Mouse (Mus musculus): ENCODE data around the gene Olfr791. TPM values are rescaled to one million over a fixed set of nuclear protein-coding genes. Genes with fewer than 3 reads are reported as not detected.

Gene Olfr791
- not detected in 2 replicates for polyA plus RNA-seq (2012; rRNA removed)

DNA sequence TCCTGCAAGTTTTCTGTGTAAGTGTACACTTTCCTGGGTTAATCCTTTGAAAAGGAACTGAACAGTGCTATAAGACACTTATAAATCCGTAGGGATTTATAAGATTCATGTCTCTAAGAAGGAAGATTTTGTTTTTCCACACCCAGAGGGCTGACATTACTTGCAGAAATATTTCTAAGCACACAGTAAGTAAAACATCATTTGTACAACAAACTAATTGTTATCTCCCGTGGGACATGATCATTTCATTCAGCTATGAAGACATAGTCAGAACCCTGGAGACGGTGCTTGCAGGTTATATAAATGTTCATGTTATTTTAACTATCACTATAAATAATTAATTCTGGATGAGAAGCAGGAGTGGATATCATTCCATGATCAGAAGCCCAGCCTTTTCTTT lies at the start of gene Olfr791:
TSS of gene Olfr791 (plus strand) at position 301 of the 400 bp plus-strand sequence.
- DNase-seq (ENCODE audit: extremely low spot score in 1 of 2, low spot score in 1 of 2): no peak

DNA sequence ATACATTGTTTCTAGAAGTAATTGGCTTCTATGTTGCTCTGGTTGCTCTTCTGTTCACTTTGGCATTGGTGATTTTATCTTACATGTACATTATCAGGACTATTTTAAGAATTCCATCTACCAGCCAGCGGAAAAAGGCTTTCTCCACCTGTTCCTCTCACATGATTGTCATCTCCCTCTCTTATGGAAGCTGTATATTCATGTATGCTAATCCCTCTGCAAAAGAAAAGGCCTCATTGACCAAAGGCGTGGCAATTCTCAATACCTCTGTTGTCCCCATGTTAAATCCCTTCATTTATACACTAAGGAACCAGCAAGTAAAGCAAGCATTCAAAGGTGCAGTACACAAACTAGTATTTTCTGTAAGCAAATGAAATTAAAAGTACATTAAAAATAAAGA lies 48.3 kb upstream of the Olfr791 start:
- no peak for DNase-seq (ENCODE audit: extremely low spot score in 1 of 2, low spot score in 1 of 2)

GRCm38 (mm10) chr10:129473723-129474122 lies 47.9 kb upstream of the Olfr791 start:
- no peak for DNase-seq (ENCODE audit: extremely low spot score in 1 of 2, low spot score in 1 of 2)

- DNase-seq (ENCODE audit: extremely low spot score in 1 of 2, low spot score in 1 of 2): no peak
Measured at GRCm38 (mm10) chr10:129484452-129484851, 37.1 kb upstream of the Olfr791 start, which contains the start of gene Olfr789. Gene Olfr789, plus strand, starts transcription at chr10:129484752.

GRCm38 (mm10) chr10:129490101-129490500 lies 31.5 kb upstream of the Olfr791 start:
- DNase-seq (ENCODE audit: extremely low spot score in 1 of 2, low spot score in 1 of 2): peak; percentile 42 to 68

- no peak for DNase-seq (ENCODE audit: extremely low spot score in 1 of 2, low spot score in 1 of 2)
Measured at GRCm38 (mm10) chr10:129498192-129498591, 23.4 kb upstream of the Olfr791 start, which contains the start of gene Olfr790. Gene Olfr790, plus strand, starts transcription at chr10:129498492.

- no peak for DNase-seq (ENCODE audit: extremely low spot score in 1 of 2, low spot score in 1 of 2)
Measured at GRCm38 (mm10) chr10:129538862-129539261, 17.3 kb downstream of the Olfr791 start, which contains the start of gene Olfr792. Gene Olfr792, plus strand, starts transcription at chr10:129539162.

DNA sequence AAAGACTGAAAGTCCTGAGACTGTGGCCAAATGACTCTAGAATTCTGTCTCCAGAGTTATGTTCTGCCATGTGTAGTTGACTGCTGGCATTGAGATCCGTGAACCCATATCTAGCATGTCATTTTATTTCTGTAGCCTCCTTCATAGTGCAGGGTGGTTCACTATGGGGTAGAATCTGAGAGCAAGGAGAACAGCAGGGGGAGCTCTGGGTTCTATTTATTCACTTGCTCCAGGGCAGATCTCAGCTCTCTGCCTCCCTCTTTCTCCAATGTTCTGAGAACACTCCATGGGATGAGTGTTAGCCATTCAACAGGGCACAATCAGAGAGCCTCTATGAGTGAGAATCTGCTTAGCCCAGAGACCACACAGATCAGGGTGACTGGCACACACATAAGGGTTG lies 27.8 kb downstream of the Olfr791 start:
- DNase-seq (ENCODE audit: extremely low spot score in 1 of 2, low spot score in 1 of 2): peak; percentile 3 to 46

DNA sequence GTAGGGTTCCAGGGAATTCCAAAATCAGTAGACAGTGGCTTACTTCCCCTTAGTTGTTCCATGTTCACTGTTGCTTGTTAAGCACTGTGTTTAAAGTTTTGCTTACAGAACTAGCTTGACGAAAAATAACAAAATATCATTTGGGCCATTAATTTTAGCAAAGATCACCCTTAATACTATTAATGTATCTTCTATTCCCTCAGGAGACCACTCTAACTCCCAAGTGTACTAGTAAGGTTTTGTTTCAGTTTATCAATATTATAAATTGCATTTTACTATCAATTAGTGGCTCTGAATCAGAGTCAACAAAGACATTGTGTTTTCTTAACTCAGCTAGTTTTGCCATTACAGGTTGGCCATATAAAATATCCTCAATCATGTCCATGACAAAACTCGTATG lies 45.8 kb downstream of the Olfr791 start, which contains the start of gene Olfr794:
TSS of gene Olfr794 (plus strand) at position 301 of the 400 bp plus-strand sequence.
- no peak for DNase-seq (ENCODE audit: extremely low spot score in 1 of 2, low spot score in 1 of 2)

GRCm38 (mm10) chr10:129577066-129577465 lies 55.5 kb downstream of the Olfr791 start:
- DNase-seq (ENCODE audit: extremely low spot score in 1 of 2, low spot score in 1 of 2): no peak

Other genes with a start within 250 kb of the Olfr791 start
- gene Olfr780, start 203.7 kb upstream of the Olfr791 start, polyA plus RNA-seq (2012; rRNA removed): not detected in 2 replicates
- gene Olfr781, start 192.9 kb upstream of the Olfr791 start, polyA plus RNA-seq (2012; rRNA removed): not detected in 2 replicates
- gene Olfr782, start 172.9 kb upstream of the Olfr791 start, polyA plus RNA-seq (2012; rRNA removed): not detected in 2 replicates
- gene Olfr784, start 137.7 kb upstream of the Olfr791 start, polyA plus RNA-seq (2012; rRNA removed): 0.08 and 0.17 TPM in 2 replicates
- not detected in 2 replicates for gene Olfr785, start 116.4 kb upstream of the Olfr791 start, polyA plus RNA-seq (2012; rRNA removed)
- gene Olfr786, start 94.5 kb upstream of the Olfr791 start, polyA plus RNA-seq (2012; rRNA removed): 0.15 TPM in 1 of 2 replicates, not detected in the other
- gene Olfr787, start 59.9 kb upstream of the Olfr791 start, polyA plus RNA-seq (2012; rRNA removed): not detected in 2 replicates
- gene Olfr788, start 50.8 kb upstream of the Olfr791 start, polyA plus RNA-seq (2012; rRNA removed): 0.11 TPM in 1 of 2 replicates, not detected in the other
- not detected in 2 replicates for gene Olfr789, start 37.0 kb upstream of the Olfr791 start, polyA plus RNA-seq (2012; rRNA removed)
- not detected in 2 replicates for gene Olfr790, start 23.3 kb upstream of the Olfr791 start, polyA plus RNA-seq (2012; rRNA removed)
- 0.04 TPM in 1 of 2 replicates, not detected in the other for gene Olfr792, start 17.4 kb downstream of the Olfr791 start, polyA plus RNA-seq (2012; rRNA removed)
- not detected in 2 replicates for gene Olfr794, start 45.9 kb downstream of the Olfr791 start, polyA plus RNA-seq (2012; rRNA removed)
- not detected in 2 replicates for gene Olfr796, start 90.8 kb downstream of the Olfr791 start, polyA plus RNA-seq (2012; rRNA removed)
- not detected in 2 replicates for gene Olfr798, start 106.1 kb downstream of the Olfr791 start, polyA plus RNA-seq (2012; rRNA removed)
- not detected in 2 replicates for gene Olfr799, start 115.7 kb downstream of the Olfr791 start, polyA plus RNA-seq (2012; rRNA removed)
- not detected in 2 replicates for gene Olfr800, start 135.9 kb downstream of the Olfr791 start, polyA plus RNA-seq (2012; rRNA removed)
- gene Olfr801, start 152.1 kb downstream of the Olfr791 start, polyA plus RNA-seq (2012; rRNA removed): 0.04 TPM in 1 of 2 replicates, not detected in the other
- gene Olfr802, start 166.4 kb downstream of the Olfr791 start, polyA plus RNA-seq (2012; rRNA removed): not detected in 2 replicates
- gene Olfr803, start 172.5 kb downstream of the Olfr791 start, polyA plus RNA-seq (2012; rRNA removed): not detected in 2 replicates
- gene Olfr804, start 181.4 kb downstream of the Olfr791 start, polyA plus RNA-seq (2012; rRNA removed): not detected in 2 replicates
- gene Olfr805, start 207.6 kb downstream of the Olfr791 start, polyA plus RNA-seq (2012; rRNA removed): not detected in 2 replicates
- not detected in 2 replicates for gene Olfr806, start 220.1 kb downstream of the Olfr791 start, polyA plus RNA-seq (2012; rRNA removed)
- gene Olfr807, start 236.0 kb downstream of the Olfr791 start, polyA plus RNA-seq (2012; rRNA removed): not detected in 2 replicates
- gene Olfr808, start 243.7 kb downstream of the Olfr791 start, polyA plus RNA-seq (2012; rRNA removed): not detected in 2 replicates

Measured in frontal cortex, adult 2 months (tissue).